Comparison of ENCODE assay signal across 10 mouse cellular contexts in the genomic region with DNA sequence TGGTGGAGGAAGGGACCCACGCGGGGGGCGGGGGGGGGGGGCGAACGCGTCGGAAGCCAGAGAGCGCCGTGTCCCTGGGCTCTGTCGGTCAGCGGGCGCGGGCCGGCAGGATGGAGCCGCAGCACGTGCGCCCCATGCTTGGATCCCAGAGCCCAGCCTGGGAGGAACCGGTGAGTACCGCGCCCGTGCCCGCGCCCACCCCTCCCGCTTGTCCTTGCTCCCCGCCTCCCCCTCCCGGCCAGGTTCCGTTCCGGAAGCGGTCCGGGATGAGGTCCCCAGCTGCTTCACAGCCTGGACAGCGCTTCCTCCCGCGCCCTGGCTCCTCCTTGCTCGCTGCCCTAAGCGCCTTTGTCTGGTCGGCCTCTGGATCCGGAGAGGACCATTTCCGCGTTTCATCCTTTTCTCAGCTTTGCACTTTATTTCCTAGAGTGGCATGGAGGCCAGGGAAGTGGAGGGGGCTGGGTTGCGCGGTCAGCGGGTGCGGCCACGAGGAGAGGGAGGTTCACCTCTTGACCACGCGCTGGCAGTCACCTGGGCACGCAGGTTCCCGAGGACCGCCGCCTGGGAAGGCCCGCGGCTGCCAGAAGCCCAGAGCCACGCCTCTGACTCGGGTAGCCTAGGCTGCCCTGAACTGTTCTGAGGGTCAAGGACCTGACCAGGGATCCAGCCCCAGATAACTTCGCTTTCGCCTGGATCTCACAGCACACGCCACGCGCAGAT. TPM values are rescaled to one million over a fixed set of nuclear protein-coding genes. Genes with fewer than 3 reads are reported as not detected.
DNase-seq lines count a peak whose midpoint lies in the region; ATAC-seq and TF ChIP-seq lines count a peak whose summit lies in the region.
"Not testable (repeated sequence)": the region's sequence is repeated elsewhere in the genome, so short reads cannot be mapped to it uniquely, and the experiment has no call there.
"Had no signal": no experiment of that assay in that cellular context is flagged by ENCODE, and none has a peak within 500 bp of the region (broad histone marks: within the 10 kb centered on the region; RNA-seq: fewer than 3 reads in every experiment).

Gm2974 (plus strand) TSS at position 86 of the 720 bp plus-strand sequence.

- not testable (repeated sequence) for H3K27me3 ChIP-seq in embryonic facial prominence, embryonic 12.5 days; hindbrain, embryonic 10.5 days (ENCODE audit: insufficient read depth, poor library complexity, severe bottlenecking); neural tube, embryonic 11.5 days (ENCODE audit: control insufficient read depth, insufficient read depth, low read length); stomach, postnatal 0 days (ENCODE audit: control insufficient read depth, insufficient read depth, low read length)

- peak; percentile 13 for DNase-seq in adrenal gland, postnatal 10 days
- DNase-seq in heart, adult 11 months, result peak; percentile 95
- peak; percentile 2 for DNase-seq in hindbrain, embryonic 10.5 days (ENCODE audit: low spot score)
- DNase-seq in kidney, postnatal 14 days, result peak; percentile 27
- peak; percentile 1 for DNase-seq in lung, adult 2 months
- DNase-seq in neural tube, embryonic 11.5 days (ENCODE audit: low spot score), result peak; percentile 9
- not testable (repeated sequence) for DNase-seq in stomach, postnatal 0 days (ENCODE audit: low spot score)

- not testable (repeated sequence) for H3K4me1 ChIP-seq in embryonic facial prominence, embryonic 12.5 days; hindbrain, embryonic 10.5 days (replicated peaks); lung, adult 2 months (ENCODE audit: control insufficient read depth, insufficient read depth, low read length); neural tube, embryonic 11.5 days (ENCODE audit: control insufficient read depth, insufficient read depth, low read length); stomach, postnatal 0 days (replicated peaks; ENCODE audit: control insufficient read depth, insufficient read depth)

- ATAC-seq in embryonic facial prominence, embryonic 12.5 days (ENCODE audit: insufficient number of reproducible peaks, insufficient read depth, low FRiP score, low TSS enrichment); neural tube, embryonic 11.5 days (ENCODE audit: insufficient read depth, low FRiP score, low TSS enrichment); stomach, postnatal 0 days (ENCODE audit: low FRiP score, low TSS enrichment): not testable (repeated sequence)

- 13% methylated on average over 30 of the region's 59 CpGs for WGBS in embryonic facial prominence, embryonic 12.5 days
- 17% methylated on average over 37 of the region's 59 CpGs for WGBS in hindbrain, embryonic 10.5 days
- WGBS in lung, adult 2 months, result 9% methylated on average over 50 of the region's 59 CpGs
- 16% methylated on average over 27 of the region's 59 CpGs for WGBS in neural tube, embryonic 11.5 days
- 13% methylated on average over 28 of the region's 59 CpGs for WGBS in stomach, postnatal 0 days

- not testable (repeated sequence) for TF ChIP-seq EP300 in stomach, postnatal 0 days (optimal IDR thresholded peaks at IDR 0.05)

- TF ChIP-seq CTCF in lung, adult 2 months (IDR thresholded peaks at IDR 0.05; ENCODE audit: insufficient read depth, low read length); stomach, postnatal 0 days (IDR thresholded peaks at IDR 0.05; ENCODE audit: low read depth): not testable (repeated sequence)

- peak within 1 kb of the TSS; percentile 63 for H3K4me2 ChIP-seq in embryonic facial prominence, embryonic 12.5 days (replicated peaks)
- peak within 1 kb of the TSS; percentile 42 for H3K4me2 ChIP-seq in neural tube, embryonic 11.5 days (ENCODE audit: low read depth)
- peak within 1 kb of the TSS; percentile 14 for H3K4me2 ChIP-seq in stomach, postnatal 0 days (replicated peaks; ENCODE audit: low read depth)

- not testable (repeated sequence) for H3K27ac ChIP-seq in embryonic facial prominence, embryonic 12.5 days; neural tube, embryonic 11.5 days (ENCODE audit: low read depth, low read length); stomach, postnatal 0 days (replicated peaks)
- peak within 1 kb of the TSS; percentile 69 for H3K27ac ChIP-seq in hindbrain, embryonic 10.5 days

- peak within 1 kb of the TSS; percentile 34 for H3K4me3 ChIP-seq in embryonic facial prominence, embryonic 12.5 days
- peak within 1 kb of the TSS; percentile 49 for H3K4me3 ChIP-seq in hindbrain, embryonic 10.5 days
- H3K4me3 ChIP-seq in lung, adult 2 months (replicated peaks; ENCODE audit: extremely low read depth, low read depth, low read length); stomach, postnatal 0 days (ENCODE audit: low read depth, low read length): not testable (repeated sequence)
- peak within 1 kb of the TSS; percentile 24 for H3K4me3 ChIP-seq in neural tube, embryonic 11.5 days (ENCODE audit: low read depth, low read length)

- H3K9ac ChIP-seq in embryonic facial prominence, embryonic 12.5 days, result 0 out of 2 replicates have a peak within 1 kb of the TSS, but pooled peaks have one; percentile 44
- not testable (repeated sequence) for H3K9ac ChIP-seq in neural tube, embryonic 11.5 days (ENCODE audit: low read length); stomach, postnatal 0 days (ENCODE audit: low read length)

- not testable (repeated sequence) for H3K9me3 ChIP-seq in embryonic facial prominence, embryonic 12.5 days; hindbrain, embryonic 10.5 days; neural tube, embryonic 11.5 days (ENCODE audit: control insufficient read depth, low read length); stomach, postnatal 0 days (ENCODE audit: control insufficient read depth, low read length)

- H3K36me3 ChIP-seq in embryonic facial prominence, embryonic 12.5 days; hindbrain, embryonic 10.5 days; neural tube, embryonic 11.5 days (ENCODE audit: control insufficient read depth, insufficient read depth, low read length); stomach, postnatal 0 days (ENCODE audit: control insufficient read depth, insufficient read depth, low read length): not testable (repeated sequence)

- not testable (repeated sequence) for TF ChIP-seq POLR2A in lung, adult 2 months (IDR thresholded peaks at IDR 0.05; ENCODE audit: borderline replicate concordance, extremely low read depth, low read depth, low read length)

RNA-seq across cellular contexts. Expression of gene Gm2974, which starts in this region (rescaled TPM):
- not detected for total RNA-seq in adrenal gland, postnatal 10 days (2021)
- polyA plus RNA-seq in embryonic facial prominence, embryonic 12.5 days (2016; fragmentation: Nextera tagmentation; extraction: Ambion mirVana), result 1.0 and 1.2 TPM in 2 replicates
- polyA plus RNA-seq in hindbrain, embryonic 10.5 days (2016; fragmentation: Nextera tagmentation; extraction: Ambion mirVana), result 0.68 and 0.98 TPM in 2 replicates
- 0.26 TPM in 1 of 2 replicates, not detected in the other for polyA plus RNA-seq in lung, adult 2 months (2012; rRNA removed)
- polyA plus RNA-seq in neural tube, embryonic 11.5 days (2014; fragmentation: Nextera tagmentation; extraction: Ambion mirVana), result 0.49 and 0.97 TPM in 2 replicates
- 0.10 and 0.22 TPM in 2 replicates for polyA plus RNA-seq in stomach, postnatal 0 days (2015; fragmentation: Nextera tagmentation; extraction: Ambion mirVana)
- total RNA-seq: gastrocnemius, adult 8-10 months had no signal
- polyA plus RNA-seq: macrophage had no signal

Comparison
In these comparisons a context has a peak if more than half of its experiments do, and no peak if none do; other contexts are left out.
1. Peak in DNase-seq in adrenal gland, postnatal 10 days; RNA of the gene not detected or under 1 TPM.
2. Peak in DNase-seq, H3K4me3 ChIP-seq and H3K27ac ChIP-seq in hindbrain, embryonic 10.5 days; RNA of the gene not detected or under 1 TPM.
3. Peak in DNase-seq in lung, adult 2 months; RNA of the gene not detected or under 1 TPM.
4. Peak in DNase-seq, H3K4me3 ChIP-seq and H3K4me2 ChIP-seq in neural tube, embryonic 11.5 days; RNA of the gene not detected or under 1 TPM.